Mouse (Mus musculus): ENCODE results near the gene Pecam1. TPM values are rescaled to one million over a fixed set of nuclear protein-coding genes. Genes with fewer than 3 reads are reported as not detected.

Pecam1 gene
- polyA plus RNA-seq, 1 experiment from 2014 or later, result 25.5 TPM

GRCm38 (mm10) chr11:106723611-106724125 lies 26.8 kb downstream of the Pecam1 start:
- no peak for ATAC-seq (ENCODE audit: low FRiP score, low read depth)
- Histone ChIP-seq H3K9ac (no peak overlapping the region), H3K4me3 (no peak overlapping the region), H3K27me3 (replicated peaks) (no peaks in the 10 kb centered on the region), H3K9me3 (no peaks in the 10 kb centered on the region), H3K4me2 (replicated peaks) (no peak overlapping the region), H3K4me1 (peaks cover 14% of the 10 kb centered on the region; the same call in 1 of the 2 replicates), H3K27ac (no peak overlapping the region), H3K36me3 (no peaks in the 10 kb centered on the region)
- WGBS, result 81% methylated on average over 15 of the region's 15 CpGs

DNA sequence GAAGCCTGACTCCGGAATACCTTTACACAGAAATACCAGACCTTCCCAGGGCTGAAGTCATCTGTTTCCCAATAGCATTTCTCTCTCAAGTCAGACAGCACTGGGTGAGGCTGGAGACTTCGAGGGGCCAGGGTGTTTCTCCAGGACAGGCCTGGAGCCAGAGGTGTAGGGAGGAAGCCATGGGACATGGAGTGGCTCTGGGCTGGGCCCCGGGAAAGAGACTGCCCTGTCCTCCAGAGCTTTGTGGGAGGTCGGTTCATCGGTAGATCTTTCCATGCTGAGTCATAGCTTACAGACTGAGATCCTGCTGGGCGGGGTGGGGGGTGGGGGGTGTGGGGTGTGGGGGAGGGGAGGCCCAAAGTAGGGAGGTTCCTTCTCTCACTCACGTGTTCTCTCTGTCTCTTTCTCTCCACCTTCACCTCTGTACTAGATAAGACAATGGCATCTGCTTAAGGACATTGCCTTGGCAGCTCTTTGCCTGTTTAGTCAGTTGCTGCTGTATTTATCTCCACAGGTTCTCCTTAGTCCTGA lies 27.5 kb downstream of the Pecam1 start:
- no peaks in the 10 kb centered on the region for H3K9me3 ChIP-seq
- WGBS, result 5% methylated on average over 7 of the region's 7 CpGs
- ATAC-seq (ENCODE audit: low FRiP score, low read depth), result no peak
- no peak overlapping the region for H3K27ac ChIP-seq
- H3K4me2 ChIP-seq (replicated peaks), result no peak overlapping the region
- H3K4me3 ChIP-seq, result no peak overlapping the region
- H3K27me3 ChIP-seq (replicated peaks), result no peaks in the 10 kb centered on the region
- H3K9ac ChIP-seq, result no peak overlapping the region
- peaks cover 9% of the 10 kb centered on the region; the same call in 1 of the 2 replicates for H3K4me1 ChIP-seq
- no peaks in the 10 kb centered on the region for H3K36me3 ChIP-seq

DNA sequence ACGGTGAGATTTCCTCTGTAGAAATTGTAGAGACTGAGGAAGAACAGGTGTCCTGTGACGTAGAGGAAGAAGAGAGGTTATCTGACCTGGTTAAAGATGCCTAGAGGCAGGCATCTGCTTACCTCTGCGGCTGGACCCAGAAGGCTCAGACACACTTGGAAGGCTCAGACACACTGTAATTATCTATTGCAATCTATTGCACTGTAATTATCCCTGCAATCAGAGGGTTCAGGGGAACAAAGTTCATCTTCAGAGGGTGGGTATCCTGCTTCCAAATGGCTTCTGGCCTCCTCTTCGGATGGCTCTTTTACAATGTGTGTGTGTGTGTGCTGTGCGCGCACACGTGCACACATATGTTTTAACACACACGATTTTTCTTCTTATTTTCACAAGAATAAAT lies 30.0 kb downstream of the Pecam1 start:
- no peak overlapping the region for H3K4me3 ChIP-seq
- no peak overlapping the region for H3K27ac ChIP-seq
- H3K9ac ChIP-seq, result no peak overlapping the region
- 91% methylated on average over 8 of the region's 8 CpGs for WGBS
- H3K27me3 ChIP-seq (replicated peaks), result no peaks in the 10 kb centered on the region
- H3K4me2 ChIP-seq (replicated peaks), result no peak overlapping the region
- ATAC-seq (ENCODE audit: low FRiP score, low read depth), result no peak
- H3K4me1 ChIP-seq, result 0 out of 2 replicates have a peak, but pooled peaks cover 9% of the 10 kb centered on the region
- no peaks in the 10 kb centered on the region for H3K9me3 ChIP-seq
- H3K36me3 ChIP-seq, result no peaks in the 10 kb centered on the region

GRCm38 (mm10) chr11:106716568-106716967 lies 33.9 kb downstream of the Pecam1 start:
- no peak overlapping the region for H3K4me3 ChIP-seq
- WGBS, result 78% methylated on average over 5 of the region's 5 CpGs

DNA sequence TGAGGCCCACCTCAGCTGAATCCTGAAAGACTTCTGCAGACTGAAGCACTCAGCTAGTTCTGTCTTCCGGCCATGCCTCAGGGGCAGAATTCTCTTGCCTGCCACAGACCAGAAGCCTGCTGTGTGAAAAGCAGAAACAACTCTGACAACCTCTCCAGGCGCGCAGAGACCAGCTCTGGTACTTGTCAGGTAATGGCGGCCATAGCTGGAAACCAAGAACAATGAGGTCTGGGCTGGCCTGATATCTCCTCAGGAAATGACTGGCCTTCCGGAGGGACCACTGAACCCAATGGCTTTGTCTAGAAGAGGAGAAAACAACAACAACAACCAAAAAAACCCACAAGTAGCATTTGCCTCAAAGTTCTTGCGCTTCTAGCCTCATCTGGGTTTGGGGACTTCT lies 35.4 kb downstream of the Pecam1 start:
- H3K9me3 ChIP-seq, result no peaks in the 10 kb centered on the region
- no peak overlapping the region for H3K4me3 ChIP-seq
- no peak overlapping the region for H3K4me2 ChIP-seq (replicated peaks)
- WGBS, result 84% methylated on average over 6 of the region's 6 CpGs
- H3K36me3 ChIP-seq, result no peaks in the 10 kb centered on the region
- H3K27me3 ChIP-seq (replicated peaks), result no peaks in the 10 kb centered on the region
- H3K9ac ChIP-seq, result no peak overlapping the region
- H3K27ac ChIP-seq, result no peak overlapping the region
- no peak for ATAC-seq (ENCODE audit: low FRiP score, low read depth)
- no peaks in the 10 kb centered on the region for H3K4me1 ChIP-seq

More at GRCm38 (mm10) chr11:106716568-106716967, 33.9 kb downstream of the Pecam1 start:
- no peaks in the 10 kb centered on the region for H3K4me1 ChIP-seq
- ATAC-seq (ENCODE audit: low FRiP score, low read depth), result no peak
- H3K9ac ChIP-seq, result no peak overlapping the region
- H3K9me3 ChIP-seq, result no peaks in the 10 kb centered on the region
- H3K36me3 ChIP-seq, result no peaks in the 10 kb centered on the region
- H3K27me3 ChIP-seq (replicated peaks), result no peaks in the 10 kb centered on the region
- H3K4me2 ChIP-seq (replicated peaks), result no peak overlapping the region
- no peak overlapping the region for H3K27ac ChIP-seq

DNA sequence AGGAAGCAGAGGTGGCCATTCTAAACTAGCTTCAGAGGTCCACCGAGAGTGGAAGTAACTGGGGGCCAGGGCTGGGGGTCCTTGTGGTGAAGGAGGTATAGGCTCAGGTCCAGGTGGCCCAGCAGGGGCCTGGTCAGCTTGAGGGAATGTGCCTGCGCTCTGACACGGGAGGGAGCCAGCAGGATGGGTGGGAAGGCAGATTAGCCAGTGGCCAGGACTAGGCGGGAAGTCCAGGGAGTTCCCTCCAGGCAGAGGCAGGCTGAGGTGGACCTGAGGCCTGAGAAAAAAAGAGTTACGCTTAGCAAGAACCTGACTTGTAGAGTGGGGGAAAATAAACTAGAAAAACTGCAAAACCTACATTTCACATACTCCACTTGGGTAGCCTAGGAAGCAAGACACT lies 39.6 kb downstream of the Pecam1 start:
- Histone ChIP-seq H3K4me1 (0 out of 2 replicates have a peak, but pooled peaks cover 4% of the 10 kb centered on the region), H3K9me3 (no peaks in the 10 kb centered on the region), H3K4me2 (replicated peaks) (no peak overlapping the region), H3K27me3 (replicated peaks) (no peaks in the 10 kb centered on the region), H3K9ac (no peak overlapping the region), H3K27ac (no peak overlapping the region), H3K4me3 (no peak overlapping the region), H3K36me3 (no peaks in the 10 kb centered on the region)
- WGBS, result 72% methylated on average over 5 of the region's 5 CpGs
- ATAC-seq (ENCODE audit: low FRiP score, low read depth), result no peak

DNA sequence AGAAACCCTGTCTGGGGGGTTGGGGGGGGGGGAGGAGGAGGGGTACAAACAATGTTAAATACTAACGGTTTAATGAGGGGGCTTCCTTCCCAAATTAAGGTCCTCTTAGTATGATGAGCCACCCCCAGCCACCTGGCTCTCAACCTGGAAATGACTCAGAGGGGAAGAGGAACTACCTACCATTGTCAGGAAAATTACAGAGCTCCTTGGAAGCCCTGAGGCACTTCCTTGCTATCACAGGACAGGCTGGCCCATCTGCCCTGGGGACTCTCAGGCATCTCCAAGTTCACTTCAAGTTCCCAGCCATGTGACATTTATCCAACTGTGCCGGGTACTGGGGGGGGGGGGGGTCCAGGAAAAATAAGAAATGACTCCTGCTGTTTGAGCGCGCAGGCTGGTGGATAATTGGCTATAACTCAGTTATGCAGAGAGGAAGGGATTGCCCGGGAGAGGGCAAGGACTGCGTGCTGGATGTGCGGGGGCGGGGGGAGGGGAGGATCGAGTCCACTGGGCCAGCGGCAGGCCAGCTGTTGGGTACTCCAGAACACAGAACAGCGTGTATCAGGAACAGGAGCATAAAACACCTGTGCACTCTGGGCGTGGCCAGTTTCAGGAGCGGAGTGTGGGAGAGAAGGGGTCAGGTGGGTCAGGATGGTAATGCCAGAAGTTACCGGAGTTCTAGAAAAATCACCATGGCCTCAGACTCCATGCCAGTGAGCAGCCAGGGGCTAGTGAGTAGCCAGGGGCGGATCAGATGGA lies 41.0 kb downstream of the Pecam1 start:
- Histone ChIP-seq H3K4me1 (0 out of 2 replicates have a peak, but pooled peaks cover 4% of the 10 kb centered on the region), H3K36me3 (no peaks in the 10 kb centered on the region), H3K9me3 (no peaks in the 10 kb centered on the region), H3K4me3 (no peak overlapping the region), H3K9ac (no peak overlapping the region), H3K27me3 (replicated peaks) (no peaks in the 10 kb centered on the region), H3K27ac (no peak overlapping the region), H3K4me2 (replicated peaks) (no peak overlapping the region; the same call in 1 of the 2 replicates)
- WGBS, result 33% methylated on average over 15 of the region's 15 CpGs
- no peak for ATAC-seq (ENCODE audit: low FRiP score, low read depth)

DNA sequence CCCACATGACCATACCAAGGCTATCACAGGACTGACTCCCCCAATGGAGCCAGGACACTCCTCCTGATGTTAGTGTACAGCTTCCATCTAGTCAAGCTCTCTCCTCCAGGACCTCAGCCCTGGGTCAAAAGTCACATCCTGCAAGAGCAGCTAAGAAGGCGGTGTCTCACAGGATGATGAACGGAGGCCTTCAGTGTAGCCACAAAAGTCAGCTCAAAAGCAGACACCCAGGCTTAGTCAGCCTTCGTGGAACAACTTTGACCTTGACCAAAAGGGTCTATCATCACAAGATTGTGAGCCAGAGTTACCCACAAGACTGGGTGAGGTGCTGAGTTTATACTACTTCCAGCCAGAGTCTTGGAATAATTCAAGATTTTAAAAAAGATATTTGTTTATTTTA lies 42.6 kb downstream of the Pecam1 start:
- Histone ChIP-seq H3K36me3 (no peaks in the 10 kb centered on the region), H3K27ac (no peak overlapping the region), H3K4me1 (0 out of 2 replicates have a peak, but pooled peaks cover 4% of the 10 kb centered on the region), H3K27me3 (replicated peaks) (no peaks in the 10 kb centered on the region), H3K4me2 (replicated peaks) (no peak overlapping the region), H3K9me3 (no peaks in the 10 kb centered on the region), H3K9ac (no peak overlapping the region), H3K4me3 (no peak overlapping the region)
- 79% methylated on average over 3 of the region's 3 CpGs for WGBS
- ATAC-seq (ENCODE audit: low FRiP score, low read depth), result no peak

- Histone ChIP-seq H3K9ac (no peak overlapping the region), H3K4me3 (no peak overlapping the region), H3K27me3 (replicated peaks) (no peaks in the 10 kb centered on the region), H3K9me3 (no peaks in the 10 kb centered on the region), H3K4me1 (0 out of 2 replicates have a peak, but pooled peaks cover 4% of the 10 kb centered on the region), H3K27ac (no peak overlapping the region), H3K4me2 (replicated peaks) (no peak overlapping the region), H3K36me3 (no peaks in the 10 kb centered on the region)
- no peak for ATAC-seq (ENCODE audit: low FRiP score, low read depth)
- 83% methylated on average over 8 of the region's 8 CpGs for WGBS
These were observed 43.3 kb downstream of the Pecam1 start for GRCm38 (mm10) chr11:106707085-106707484.

DNA sequence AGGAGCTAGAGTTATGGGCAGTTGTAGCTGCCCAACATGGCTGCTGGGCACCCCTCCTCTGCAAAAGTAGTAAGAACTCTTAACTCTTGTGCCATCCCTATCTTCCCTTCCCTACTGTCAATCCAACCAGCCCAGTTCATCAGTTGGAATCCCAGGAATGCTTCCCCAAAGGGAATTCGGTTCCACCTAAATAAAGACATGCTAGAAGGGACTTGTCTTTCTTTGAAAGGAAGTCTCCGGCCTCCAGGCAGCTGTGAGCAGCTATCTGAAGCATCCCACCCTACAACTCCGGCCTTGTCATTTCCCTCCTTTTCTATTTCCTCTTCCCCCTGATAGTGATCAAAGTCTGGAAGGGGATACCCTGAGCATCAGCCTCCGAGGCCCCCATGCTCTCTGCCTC lies 44.2 kb downstream of the Pecam1 start:
- Histone ChIP-seq H3K36me3 (no peaks in the 10 kb centered on the region), H3K9me3 (no peaks in the 10 kb centered on the region), H3K27ac (no peak overlapping the region), H3K4me2 (replicated peaks) (no peak overlapping the region), H3K4me1 (0 out of 2 replicates have a peak, but pooled peaks cover 4% of the 10 kb centered on the region), H3K9ac (no peak overlapping the region), H3K27me3 (replicated peaks) (no peaks in the 10 kb centered on the region), H3K4me3 (no peak overlapping the region)
- 60% methylated on average over 4 of the region's 4 CpGs for WGBS
- ATAC-seq (ENCODE audit: low FRiP score, low read depth), result no peak

- no peaks in the 10 kb centered on the region for H3K36me3 ChIP-seq
- H3K4me3 ChIP-seq, result no peak overlapping the region
- H3K27me3 ChIP-seq (replicated peaks), result no peaks in the 10 kb centered on the region
- no peak overlapping the region for H3K27ac ChIP-seq
- no peak overlapping the region for H3K4me2 ChIP-seq (replicated peaks)
- H3K9me3 ChIP-seq, result no peaks in the 10 kb centered on the region
- 74% methylated on average over 9 of the region's 9 CpGs for WGBS
- no peak overlapping the region for H3K9ac ChIP-seq
- ATAC-seq (ENCODE audit: low FRiP score, low read depth), result no peak
- H3K4me1 ChIP-seq, result 0 out of 2 replicates have a peak, but pooled peaks cover 1% of the 10 kb centered on the region
These were observed 45.9 kb downstream of the Pecam1 start for GRCm38 (mm10) chr11:106704399-106705111.

DNA sequence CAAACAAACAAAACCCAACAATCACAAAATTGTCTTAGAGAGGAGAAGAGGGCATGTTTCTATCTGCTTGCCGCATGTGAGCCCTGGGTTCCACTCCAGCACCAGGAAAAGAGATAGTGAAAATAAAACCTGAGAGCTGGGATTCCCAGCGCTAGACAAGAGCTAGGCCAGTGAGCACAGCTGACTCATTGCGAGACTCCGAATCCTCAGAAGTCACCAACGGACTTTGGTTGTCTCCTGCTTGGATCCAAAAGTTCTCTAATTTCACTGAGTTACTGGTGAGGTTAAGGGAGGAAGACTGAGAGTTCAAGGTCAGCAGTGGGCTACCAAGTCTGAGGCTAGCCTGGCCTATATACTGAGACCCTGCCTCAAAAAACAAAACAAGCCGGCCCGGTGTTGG lies 46.5 kb downstream of the Pecam1 start:
- Histone ChIP-seq H3K9me3 (no peaks in the 10 kb centered on the region), H3K4me1 (no peaks in the 10 kb centered on the region), H3K36me3 (no peaks in the 10 kb centered on the region), H3K27me3 (replicated peaks) (no peaks in the 10 kb centered on the region), H3K4me2 (replicated peaks) (no peak overlapping the region), H3K27ac (no peak overlapping the region), H3K9ac (no peak overlapping the region), H3K4me3 (no peak overlapping the region)
- ATAC-seq (ENCODE audit: low FRiP score, low read depth), result no peak
- 94% methylated on average over 7 of the region's 7 CpGs for WGBS

Data from neural tube, embryonic 12.5 days (tissue).